ENCODE assay signal across 26 mouse cellular contexts in genomic region chr8:106617196-106617595, GRCm38 (mm10). TPM values are rescaled to one million over a fixed set of nuclear protein-coding genes. Genes with fewer than 3 reads are reported as not detected.
DNase-seq lines count a peak whose midpoint lies in the region; ATAC-seq and TF ChIP-seq lines count a peak whose summit lies in the region.
"Had no signal": no experiment of that assay in that cellular context is flagged by ENCODE, and none has a peak within 500 bp of the region (broad histone marks: within the 10 kb centered on the region; RNA-seq: fewer than 3 reads in every experiment).

No protein-coding gene starts in this region.

- H3K36me3 ChIP-seq in kidney, embryonic 16.5 days (ENCODE audit: insufficient read depth, low read length), result no peaks in the 10 kb centered on the region
- H3K36me3 ChIP-seq in midbrain, embryonic 11.5 days (ENCODE audit: control insufficient read depth, insufficient read depth, low read length), result no peaks in the 10 kb centered on the region
- no peaks in the 10 kb centered on the region for H3K36me3 ChIP-seq in midbrain, postnatal 0 days (ENCODE audit: insufficient read depth, low read length)
- H3K36me3 ChIP-seq in intestine, embryonic 16.5 days (ENCODE audit: control insufficient read depth, insufficient read depth, low read length), result no peaks in the 10 kb centered on the region
- no peaks in the 10 kb centered on the region for H3K36me3 ChIP-seq in forebrain, embryonic 11.5 days (ENCODE audit: control insufficient read depth, insufficient read depth, low read length)
- H3K36me3 ChIP-seq: forebrain, embryonic 12.5 days; heart, embryonic 15.5 days; hindbrain, embryonic 15.5 days; liver, embryonic 12.5 days; neural tube, embryonic 12.5 days had no signal

- TF ChIP-seq CTCF in midbrain, postnatal 0 days (IDR thresholded peaks at IDR 0.05), result no peak

- no peak for ATAC-seq in kidney, embryonic 16.5 days (ENCODE audit: low FRiP score, low TSS enrichment)
- no peak for ATAC-seq in midbrain, embryonic 11.5 days (ENCODE audit: low FRiP score)
- no peak for ATAC-seq in midbrain, postnatal 0 days (ENCODE audit: low FRiP score)
- no peak for ATAC-seq in intestine, embryonic 16.5 days
- ATAC-seq in forebrain, embryonic 11.5 days (replicated peaks; ENCODE audit: low FRiP score), result no peak
- ATAC-seq: liver, embryonic 12.5 days had no signal

- H3K4me2 ChIP-seq in kidney, embryonic 16.5 days (replicated peaks; ENCODE audit: low read depth, low read length), result no peak overlapping the region
- H3K4me2 ChIP-seq in midbrain, embryonic 11.5 days, result no peak overlapping the region
- H3K4me2 ChIP-seq in midbrain, postnatal 0 days (ENCODE audit: low read depth, low read length, poor library complexity, severe bottlenecking), result no peak overlapping the region
- no peak overlapping the region for H3K4me2 ChIP-seq in intestine, embryonic 16.5 days (ENCODE audit: low read depth, low read length)
- no peak overlapping the region for H3K4me2 ChIP-seq in forebrain, embryonic 11.5 days (ENCODE audit: low read depth, low read length, severe bottlenecking)
- H3K4me2 ChIP-seq: forebrain, embryonic 12.5 days; heart, embryonic 15.5 days; hindbrain, embryonic 15.5 days; liver, embryonic 12.5 days; neural tube, embryonic 12.5 days had no signal

- H3K4me3 ChIP-seq in kidney, embryonic 16.5 days (ENCODE audit: low read length), result no peak overlapping the region
- H3K4me3 ChIP-seq in midbrain, embryonic 11.5 days (ENCODE audit: low read depth, low read length), result no peak overlapping the region
- no peak overlapping the region for H3K4me3 ChIP-seq in midbrain, postnatal 0 days (ENCODE audit: low read depth, low read length)
- H3K4me3 ChIP-seq in intestine, embryonic 16.5 days (ENCODE audit: low read length), result no peak overlapping the region
- H3K4me3 ChIP-seq in forebrain, embryonic 11.5 days (ENCODE audit: low read depth, low read length), result no peak overlapping the region
- H3K4me3 ChIP-seq: forebrain, embryonic 12.5 days; heart, adult 2 months; heart, embryonic 15.5 days; hindbrain, embryonic 15.5 days; liver, embryonic 12.5 days; neural tube, embryonic 12.5 days had no signal

- no peak overlapping the region for H3K9ac ChIP-seq in kidney, embryonic 16.5 days (replicated peaks; ENCODE audit: low read length)
- H3K9ac ChIP-seq in midbrain, embryonic 11.5 days (ENCODE audit: low read length), result peak overlapping the region; percentile 24
- H3K9ac ChIP-seq in midbrain, postnatal 0 days (replicated peaks; ENCODE audit: low read length, poor library complexity, severe bottlenecking), result no peak overlapping the region
- no peak overlapping the region for H3K9ac ChIP-seq in intestine, embryonic 16.5 days (ENCODE audit: low read depth, low read length)
- no peak overlapping the region for H3K9ac ChIP-seq in forebrain, embryonic 11.5 days (ENCODE audit: low read length)
- H3K9ac ChIP-seq: forebrain, embryonic 12.5 days; heart, embryonic 15.5 days; hindbrain, embryonic 15.5 days; liver, embryonic 12.5 days; neural tube, embryonic 12.5 days had no signal

- WGBS in kidney, embryonic 16.5 days, result 47% methylated on average over 6 of the region's 6 CpGs
- WGBS in midbrain, embryonic 11.5 days, result 12% methylated on average over 6 of the region's 6 CpGs
- 22% methylated on average over 6 of the region's 6 CpGs for WGBS in midbrain, postnatal 0 days
- 56% methylated on average over 6 of the region's 6 CpGs for WGBS in intestine, embryonic 16.5 days
- WGBS in forebrain, embryonic 11.5 days, result 10% methylated on average over 6 of the region's 6 CpGs

- H3K9me3 ChIP-seq in kidney, embryonic 16.5 days (ENCODE audit: low read length), result no peaks in the 10 kb centered on the region
- H3K9me3 ChIP-seq in midbrain, embryonic 11.5 days (ENCODE audit: control insufficient read depth, low read length), result no peaks in the 10 kb centered on the region
- H3K9me3 ChIP-seq in midbrain, postnatal 0 days (ENCODE audit: low read length), result no peaks in the 10 kb centered on the region
- no peaks in the 10 kb centered on the region for H3K9me3 ChIP-seq in intestine, embryonic 16.5 days (ENCODE audit: control insufficient read depth, low read length)
- no peaks in the 10 kb centered on the region for H3K9me3 ChIP-seq in forebrain, embryonic 11.5 days (ENCODE audit: control insufficient read depth, low read length)
- H3K9me3 ChIP-seq: forebrain, embryonic 12.5 days; heart, embryonic 15.5 days; hindbrain, embryonic 15.5 days; liver, embryonic 12.5 days; neural tube, embryonic 12.5 days had no signal

- peaks cover 44% of the 10 kb centered on the region for H3K4me1 ChIP-seq in kidney, embryonic 16.5 days (ENCODE audit: insufficient read depth, low read length)
- peaks cover 11% of the 10 kb centered on the region for H3K4me1 ChIP-seq in midbrain, embryonic 11.5 days (ENCODE audit: control insufficient read depth, insufficient read depth, low read length)
- no peaks in the 10 kb centered on the region for H3K4me1 ChIP-seq in midbrain, postnatal 0 days (ENCODE audit: insufficient read depth, low read length)
- peaks cover 47% of the 10 kb centered on the region for H3K4me1 ChIP-seq in intestine, embryonic 16.5 days (ENCODE audit: control insufficient read depth, insufficient read depth, low read length)
- no peaks in the 10 kb centered on the region; the same call in 1 of the 2 replicates for H3K4me1 ChIP-seq in forebrain, embryonic 11.5 days (replicated peaks; ENCODE audit: control insufficient read depth, insufficient read depth, low read length)
- H3K4me1 ChIP-seq: liver, embryonic 12.5 days had no signal

- no peaks in the 10 kb centered on the region for H3K27me3 ChIP-seq in kidney, embryonic 16.5 days (ENCODE audit: insufficient read depth, low read length)
- H3K27me3 ChIP-seq in midbrain, embryonic 11.5 days (ENCODE audit: control insufficient read depth, insufficient read depth, low read length), result no peaks in the 10 kb centered on the region
- H3K27me3 ChIP-seq in midbrain, postnatal 0 days (ENCODE audit: insufficient read depth, low read length), result no peaks in the 10 kb centered on the region
- H3K27me3 ChIP-seq in intestine, embryonic 16.5 days (replicated peaks; ENCODE audit: control insufficient read depth, insufficient read depth, low read length), result no peaks in the 10 kb centered on the region
- no peaks in the 10 kb centered on the region for H3K27me3 ChIP-seq in forebrain, embryonic 11.5 days (ENCODE audit: control insufficient read depth, insufficient read depth, low read length)
- H3K27me3 ChIP-seq: CH12.LX; heart, embryonic 15.5 days; hindbrain, embryonic 15.5 days; neural tube, embryonic 12.5 days had no signal

- peak overlapping the region; percentile 64; the same call in 1 of the 2 replicates for H3K27ac ChIP-seq in kidney, embryonic 16.5 days (ENCODE audit: low read length)
- no peak overlapping the region for H3K27ac ChIP-seq in midbrain, embryonic 11.5 days (ENCODE audit: low read depth, low read length)
- no peak overlapping the region for H3K27ac ChIP-seq in midbrain, postnatal 0 days (ENCODE audit: low read depth, low read length)
- H3K27ac ChIP-seq in intestine, embryonic 16.5 days (ENCODE audit: low read length), result peak overlapping the region; percentile 38; the same call in 1 of the 2 replicates
- no peak overlapping the region for H3K27ac ChIP-seq in forebrain, embryonic 11.5 days (ENCODE audit: low read depth, low read length)
- H3K27ac ChIP-seq: forebrain, embryonic 12.5 days; heart, adult 2 months; heart, embryonic 15.5 days; hindbrain, embryonic 15.5 days; liver, embryonic 12.5 days; neural tube, embryonic 12.5 days had no signal

- no peak for DNase-seq in kidney, adult 11 months
- no peak for DNase-seq in midbrain, embryonic 11.5 days (ENCODE audit: low spot score, missing footprints)
- no peak for DNase-seq in midbrain, postnatal 0 days (ENCODE audit: low spot score)
- no peak for DNase-seq in forebrain, embryonic 11.5 days (ENCODE audit: low spot score)
- DNase-seq in cerebellum, adult 9-11 months, result no peak
- no peak for DNase-seq in frontal cortex, postnatal 36 days (ENCODE audit: low spot score in 2 of 2)
- DNase-seq: adrenal gland, postnatal 14 days; cerebellum, postnatal 14 days; gastrocnemius, postnatal 25 days; heart, adult 2 months; heart, postnatal 4 days; kidney, adult 8-10 months; kidney, postnatal 4 days; layer of hippocampus, adult 9-11 months; lung, postnatal 10 days; right cerebral cortex, adult 18-20 months; spleen, adult 18-20 months had no signal

RNA-seq across cellular contexts. Expression of gene Cdh1, which starts 14.0 kb away (rescaled TPM):
- polyA plus RNA-seq in kidney, embryonic 16.5 days (2015; fragmentation: Nextera tagmentation; extraction: Ambion mirVana), result 104 and 108 TPM in 2 replicates
- 5.7 and 6.4 TPM in 2 replicates for polyA plus RNA-seq in midbrain, embryonic 11.5 days (2014; fragmentation: Nextera tagmentation; extraction: Ambion mirVana)
- total RNA-seq in midbrain, postnatal 0 days (2014; rRNA removed), result 7.9 and 8.8 TPM in 2 replicates
- polyA plus RNA-seq in midbrain, postnatal 0 days (2015; fragmentation: Nextera tagmentation; extraction: Ambion mirVana), result 6.4 and 6.9 TPM in 2 replicates
- polyA plus RNA-seq in intestine, embryonic 16.5 days (2015; fragmentation: Nextera tagmentation; extraction: Ambion mirVana), result 170 and 181 TPM in 2 replicates
- polyA plus RNA-seq in forebrain, embryonic 11.5 days (2014; fragmentation: Nextera tagmentation; extraction: Ambion mirVana), result 5.1 and 5.7 TPM in 2 replicates
- total RNA-seq: heart, adult 2 months; megakaryocyte-erythroid progenitor cell, adult 5-6 weeks had no signal

RNA-seq across cellular contexts. Expression of gene Gm10073, which starts 43.9 kb away (rescaled TPM):
- 11.3 and 21.2 TPM in 2 replicates for polyA plus RNA-seq in kidney, embryonic 16.5 days (2015; fragmentation: Nextera tagmentation; extraction: Ambion mirVana)
- 4.6 and 7.5 TPM in 2 replicates for polyA plus RNA-seq in midbrain, embryonic 11.5 days (2014; fragmentation: Nextera tagmentation; extraction: Ambion mirVana)
- total RNA-seq in midbrain, postnatal 0 days (2014; rRNA removed), result 26.8 and 46.4 TPM in 2 replicates
- 4.9 and 6.0 TPM in 2 replicates for polyA plus RNA-seq in midbrain, postnatal 0 days (2015; fragmentation: Nextera tagmentation; extraction: Ambion mirVana)
- polyA plus RNA-seq in intestine, embryonic 16.5 days (2015; fragmentation: Nextera tagmentation; extraction: Ambion mirVana), result 8.4 and 10.6 TPM in 2 replicates
- polyA plus RNA-seq in forebrain, embryonic 11.5 days (2014; fragmentation: Nextera tagmentation; extraction: Ambion mirVana), result 3.8 and 5.9 TPM in 2 replicates

Comparison
In these comparisons a context has a peak if more than half of its experiments do, and no peak if none do; other contexts are left out.
1. H3K27ac ChIP-seq: peak in kidney, embryonic 16.5 days (single experiment) and intestine, embryonic 16.5 days (single experiment); none in midbrain, embryonic 11.5 days (single experiment), midbrain, postnatal 0 days (single experiment) and forebrain, embryonic 11.5 days (single experiment).
2. RNA of gene Cdh1, which starts 14.0 kb away (polyA plus RNA-seq): 170 to 181 TPM in intestine, embryonic 16.5 days and 104 to 108 TPM in kidney, embryonic 16.5 days; 6.4 to 6.9 TPM in midbrain, postnatal 0 days, 5.7 to 6.4 TPM in midbrain, embryonic 11.5 days and 5.1 to 5.7 TPM in forebrain, embryonic 11.5 days; every median in the first group is over 10 times any median in the second.